Mouse (Mus musculus): ENCODE data around the gene Arid2.

Arid2 gene

DNA sequence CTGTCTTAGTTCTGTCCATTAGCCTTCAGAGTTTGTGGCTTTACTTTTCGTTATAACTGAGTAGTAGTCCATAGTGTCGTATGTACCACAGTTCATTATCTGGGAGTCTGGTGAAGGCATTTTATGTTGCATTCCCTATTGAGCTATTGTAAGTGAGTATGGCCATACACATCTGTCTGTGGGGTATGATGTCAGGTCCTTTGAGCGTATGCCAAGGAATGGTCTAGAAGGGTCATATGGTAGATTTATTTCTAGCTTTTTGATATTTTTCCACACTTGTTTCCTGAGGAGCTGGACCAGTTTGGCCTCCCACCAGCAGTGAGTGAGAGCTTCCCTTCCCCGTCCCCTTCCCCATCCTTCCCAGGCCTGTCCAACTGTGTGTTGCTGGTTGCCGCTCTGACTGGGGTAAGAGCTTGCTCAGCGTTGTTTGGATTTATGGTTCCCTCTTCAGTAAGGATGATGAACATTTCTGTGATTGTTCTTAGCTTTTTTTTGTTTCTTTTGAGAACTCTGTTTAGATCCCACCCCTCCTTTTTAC is 58.1 kb downstream of the Arid2 start:
- peak; percentile 19 for DNase-seq

DNA sequence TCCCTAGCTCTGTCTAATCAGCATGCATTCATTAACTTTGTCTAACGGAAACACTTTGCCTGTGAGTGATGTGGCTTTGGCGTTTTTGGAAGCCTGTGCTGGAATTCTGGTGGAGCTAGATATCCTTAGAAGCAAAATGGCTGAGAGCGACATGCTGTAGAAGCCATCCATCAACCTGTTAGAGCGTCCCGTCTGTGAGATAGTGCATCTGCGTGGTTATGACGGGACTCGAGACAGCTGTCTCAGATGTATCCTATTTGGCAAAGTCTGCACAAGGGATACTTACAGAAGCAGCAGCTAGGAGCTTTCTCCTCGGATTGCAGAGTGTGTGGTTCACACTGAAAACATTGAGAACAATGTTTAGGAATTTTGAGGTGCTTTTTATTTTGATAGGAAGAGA is 64.1 kb downstream of the Arid2 start:
- no peak for DNase-seq

DNA sequence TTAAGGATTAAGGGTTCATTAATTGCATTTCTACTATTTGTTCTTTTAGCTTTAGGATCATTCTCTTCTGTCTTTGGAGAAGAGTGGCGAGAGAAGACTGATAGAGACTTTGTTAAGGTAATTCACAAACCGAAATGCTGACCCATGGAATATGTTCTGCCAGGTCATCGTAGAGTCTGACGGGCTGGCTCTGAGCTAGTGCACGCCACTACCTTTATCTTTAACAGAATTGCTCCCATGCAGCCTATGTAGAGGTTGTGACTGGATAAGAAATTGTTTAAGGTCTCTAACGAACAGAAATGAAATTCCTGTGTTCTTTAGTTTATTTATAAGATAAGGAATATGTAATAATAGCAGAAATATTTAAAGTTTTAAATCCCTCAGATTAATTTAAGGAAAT is 71.6 kb downstream of the Arid2 start:
- DNase-seq: no peak

DNA sequence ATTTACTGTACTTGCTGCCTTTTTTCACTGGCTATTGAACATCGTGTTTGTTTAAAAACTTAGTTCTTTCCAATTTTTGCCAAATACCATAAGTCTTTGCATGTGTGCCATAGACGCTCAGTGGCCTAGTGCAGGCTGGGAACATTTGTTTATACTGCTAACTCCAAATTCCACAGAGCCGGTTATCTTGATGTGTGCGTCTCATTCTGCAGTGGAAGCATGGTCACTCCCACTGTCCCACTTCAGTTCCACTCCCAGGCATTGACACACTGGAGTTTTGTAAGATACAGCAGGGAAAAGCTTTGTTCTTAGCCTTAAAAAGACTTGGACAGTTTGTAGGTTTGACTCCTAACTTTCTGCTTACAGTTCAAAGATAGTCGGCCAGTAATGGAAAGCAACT is 73.3 kb downstream of the Arid2 start:
- no peak for DNase-seq

DNA sequence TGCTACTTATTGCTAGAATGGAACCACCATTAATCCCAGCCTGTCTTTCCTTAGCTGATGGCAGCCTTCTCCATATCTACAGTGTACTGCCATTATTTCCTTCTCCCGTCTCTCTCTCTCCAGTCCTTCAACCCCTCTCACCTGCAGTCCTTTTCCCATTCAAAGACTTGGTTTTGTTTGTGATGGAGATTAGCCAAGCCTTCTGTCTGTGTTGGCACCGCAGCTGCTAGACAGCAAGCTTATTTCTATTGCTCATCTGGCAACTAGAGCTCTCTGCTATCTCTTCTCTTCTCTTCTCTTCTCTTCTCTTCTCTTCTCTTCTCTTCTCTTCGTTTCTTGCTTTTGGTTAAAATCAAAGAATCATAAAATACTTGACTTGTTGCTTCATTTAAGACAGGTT is 78.0 kb downstream of the Arid2 start:
- no peak for DNase-seq

DNA sequence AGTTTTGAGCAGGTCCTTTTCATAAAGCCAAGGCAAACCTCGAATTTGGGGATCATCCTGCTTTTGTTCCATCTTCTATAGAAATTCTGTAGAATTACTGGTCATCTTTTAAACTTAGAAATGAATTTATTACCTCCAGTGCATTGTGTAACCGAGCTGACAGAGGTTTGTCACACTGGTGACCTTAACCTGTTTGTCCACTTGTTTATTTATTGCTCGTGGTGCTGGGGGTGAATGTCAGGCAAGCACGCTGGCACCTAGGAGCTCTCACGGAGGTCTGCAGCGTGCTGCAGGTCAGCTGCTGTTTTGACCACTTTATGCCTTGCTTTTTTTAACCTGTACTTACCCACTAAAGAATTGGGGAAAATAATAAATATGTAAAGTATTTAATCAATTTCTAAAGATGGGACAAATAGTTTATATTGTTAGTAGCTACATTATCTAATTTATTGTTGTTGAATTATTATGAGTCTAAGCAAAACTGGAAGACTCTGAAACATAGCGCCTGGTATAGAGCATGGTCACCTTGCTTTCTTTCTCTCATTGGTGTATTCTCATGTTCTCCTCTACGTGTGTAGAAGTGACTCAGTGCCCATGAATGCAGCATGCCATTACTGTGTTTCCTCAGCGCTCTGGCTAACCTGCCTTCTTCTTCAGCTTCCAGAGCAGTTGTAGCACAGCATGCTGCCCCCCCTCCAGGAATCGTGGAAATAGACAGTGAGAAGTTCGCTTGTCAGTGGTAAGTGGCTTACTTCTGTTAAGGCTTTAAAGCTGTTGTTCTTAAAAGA is 79.1 kb downstream of the Arid2 start:
- no peak for DNase-seq

DNA sequence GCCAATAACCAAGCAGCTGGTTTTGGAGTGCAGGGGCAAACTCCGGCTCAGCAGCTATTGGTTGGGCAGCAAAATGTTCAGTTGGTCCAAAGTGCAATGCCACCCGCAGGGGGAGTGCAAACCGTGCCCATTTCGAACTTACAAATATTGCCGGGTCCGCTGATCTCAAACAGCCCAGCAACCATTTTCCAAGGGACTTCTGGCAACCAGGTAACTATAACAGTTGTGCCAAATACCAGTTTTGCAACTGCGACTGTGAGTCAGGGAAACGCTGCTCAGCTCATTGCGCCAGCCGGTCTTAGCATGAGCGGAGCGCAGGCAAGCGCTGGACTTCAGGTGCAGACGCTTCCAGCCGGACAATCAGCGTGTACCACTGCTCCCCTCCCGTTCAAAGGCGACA is 84.0 kb downstream of the Arid2 start:
- DNase-seq: no peak

DNA sequence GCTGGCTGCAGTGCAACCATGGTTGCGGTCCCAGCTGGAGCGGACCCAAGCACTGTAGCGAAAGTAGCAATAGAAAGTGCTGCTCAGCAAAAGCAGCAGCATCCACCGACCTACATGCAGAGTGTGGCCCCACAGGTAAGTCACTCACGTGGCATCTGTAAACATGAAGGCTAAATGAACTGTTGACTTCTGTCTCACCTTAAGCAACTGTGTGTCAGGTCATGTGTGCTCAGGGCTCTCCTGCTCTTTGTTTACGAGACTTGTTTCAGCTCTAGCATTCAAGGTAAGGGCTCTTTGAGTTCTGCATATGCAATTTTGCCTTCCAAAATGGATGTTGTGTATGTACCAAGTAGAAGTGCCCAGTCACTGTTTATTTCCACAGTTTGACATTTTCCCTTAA is 85.3 kb downstream of the Arid2 start:
- no peak for DNase-seq

DNA sequence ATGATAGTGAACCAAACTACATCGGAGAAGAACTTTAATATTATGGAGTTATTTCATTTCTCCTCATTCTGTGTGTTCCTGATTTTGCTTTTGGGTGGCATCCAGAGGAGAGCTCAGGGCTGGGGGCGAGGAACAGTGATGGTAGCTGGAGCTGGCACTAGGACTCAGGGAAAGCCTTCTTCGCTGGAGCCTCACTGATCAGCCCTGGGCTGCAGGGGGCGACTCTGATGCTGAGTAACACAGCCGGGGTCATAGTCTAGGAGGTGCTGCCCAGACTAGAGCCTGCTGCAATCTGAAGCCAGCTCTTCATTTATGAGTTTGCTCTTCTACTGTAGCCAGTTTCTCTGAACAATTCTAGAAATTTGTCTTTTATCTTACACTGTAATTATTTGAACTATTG is 85.8 kb downstream of the Arid2 start:
- DNase-seq: no peak

DNA sequence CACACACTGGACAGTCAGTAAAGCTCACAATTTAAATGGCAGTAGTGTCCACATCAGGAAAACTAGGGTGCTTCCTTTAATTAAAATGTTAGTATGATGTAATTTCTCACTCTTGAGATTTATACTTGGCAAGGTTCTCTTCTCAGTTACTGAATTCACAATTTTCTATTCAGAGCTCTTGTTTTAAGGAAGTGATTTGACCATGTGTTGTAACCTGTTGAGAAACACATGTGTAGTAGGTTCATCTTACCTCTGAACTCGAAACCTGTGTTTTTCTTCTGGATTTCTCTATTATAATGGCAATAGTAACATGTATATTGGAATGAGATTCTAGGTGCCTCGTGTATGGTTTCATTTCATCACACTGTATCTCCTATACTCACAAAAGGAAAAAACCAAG is 88.9 kb downstream of the Arid2 start:
- DNase-seq: no peak

DNA sequence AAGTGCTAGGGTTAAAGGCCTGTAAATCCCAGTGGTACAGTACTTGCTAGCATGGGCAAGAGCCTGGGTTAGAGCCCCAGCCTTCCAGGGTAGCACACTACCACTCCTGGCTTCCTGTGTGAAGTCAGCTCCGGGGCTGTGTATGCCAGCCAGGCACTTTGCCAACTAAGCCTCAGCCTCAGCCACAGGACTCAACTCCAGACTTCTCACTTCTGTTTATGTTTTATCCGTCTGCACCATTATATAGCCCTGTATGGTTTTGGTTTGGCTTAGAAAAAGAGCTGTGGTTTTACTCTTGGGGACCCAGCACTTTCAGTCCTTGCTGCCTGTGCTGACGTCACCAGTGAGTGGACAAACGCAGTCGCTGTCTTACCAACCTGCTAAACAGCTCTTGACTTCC is 89.9 kb downstream of the Arid2 start:
- peak; percentile 42 for DNase-seq

DNA sequence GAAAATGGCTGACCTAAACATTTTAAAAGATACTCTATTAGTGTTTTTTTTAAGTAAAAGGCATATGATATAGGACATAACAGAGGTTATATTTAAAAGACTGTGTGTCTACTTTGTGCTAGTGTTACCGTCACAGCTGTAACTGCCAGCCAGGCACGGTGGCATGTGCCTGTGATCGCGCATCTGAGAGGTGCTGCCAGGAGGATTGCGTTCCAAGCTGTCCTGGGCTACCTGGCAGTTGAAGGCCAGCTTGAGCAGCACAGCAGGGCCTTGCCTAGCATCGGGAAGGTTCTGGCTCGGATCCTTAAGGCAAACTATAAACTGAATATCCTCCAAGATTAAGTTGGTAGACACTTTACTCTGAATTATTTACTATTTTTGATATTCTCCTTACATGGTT is 90.4 kb downstream of the Arid2 start:
- peak; percentile 70 for DNase-seq

DNA sequence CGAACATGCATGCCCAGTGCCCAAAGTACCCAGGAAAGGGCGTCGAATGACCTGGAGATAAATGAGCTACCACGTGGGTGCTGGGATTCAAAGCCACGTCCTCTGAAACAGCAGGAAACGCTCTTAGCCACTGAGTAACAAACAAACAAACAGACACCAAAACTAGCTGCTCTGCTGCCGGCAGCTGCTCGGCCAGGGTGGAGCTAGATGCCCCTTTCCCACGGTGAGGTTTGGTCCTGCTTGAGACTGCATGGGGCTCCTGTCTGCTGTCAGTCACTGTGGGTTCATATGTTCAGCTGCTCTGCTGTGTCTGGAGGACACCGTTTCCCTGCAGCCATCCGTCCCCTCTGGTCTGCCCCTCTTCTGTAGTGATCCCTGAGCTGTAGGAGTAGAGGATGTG is 94.9 kb downstream of the Arid2 start:
- no peak for DNase-seq

DNA sequence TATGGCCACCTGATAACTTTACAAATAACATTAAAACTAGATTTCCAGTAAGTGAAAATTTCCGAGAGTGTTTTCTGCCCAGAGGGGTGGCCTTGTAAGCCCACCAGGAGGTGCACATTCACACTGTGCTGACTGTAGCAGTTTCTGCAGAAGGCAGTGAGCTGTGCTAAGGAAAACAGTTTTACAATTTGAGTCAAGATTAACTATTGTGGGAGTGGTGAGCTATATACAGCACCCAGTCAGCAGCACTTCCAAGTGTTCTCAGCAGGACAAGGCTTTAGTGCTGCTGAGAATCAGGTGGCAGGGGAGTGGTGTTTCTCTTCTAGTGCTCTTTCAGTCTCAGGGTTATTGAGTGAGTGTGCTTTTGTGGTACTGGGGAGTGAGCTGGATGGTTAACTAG is 101.2 kb downstream of the Arid2 start:
- DNase-seq: no peak

DNA sequence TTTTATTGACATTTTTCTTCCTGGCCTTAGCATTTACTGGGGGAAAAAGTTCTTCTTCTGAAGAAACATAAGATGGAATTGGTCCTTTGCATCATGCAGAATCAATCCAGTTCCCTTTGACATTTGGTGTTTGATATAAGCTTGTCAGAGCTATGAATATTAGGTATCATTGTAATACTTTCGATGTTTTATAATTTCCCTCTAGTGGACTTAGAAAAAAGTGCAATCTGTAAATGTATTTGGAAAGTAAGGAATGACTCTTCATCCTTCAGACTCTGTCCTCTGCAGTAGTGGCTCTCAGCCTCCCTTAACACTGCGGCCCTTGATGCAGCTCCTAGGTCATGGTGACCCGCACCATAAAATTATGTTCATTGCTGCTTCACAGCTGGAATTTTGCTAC is 105.6 kb downstream of the Arid2 start:
- no peak for DNase-seq

DNA sequence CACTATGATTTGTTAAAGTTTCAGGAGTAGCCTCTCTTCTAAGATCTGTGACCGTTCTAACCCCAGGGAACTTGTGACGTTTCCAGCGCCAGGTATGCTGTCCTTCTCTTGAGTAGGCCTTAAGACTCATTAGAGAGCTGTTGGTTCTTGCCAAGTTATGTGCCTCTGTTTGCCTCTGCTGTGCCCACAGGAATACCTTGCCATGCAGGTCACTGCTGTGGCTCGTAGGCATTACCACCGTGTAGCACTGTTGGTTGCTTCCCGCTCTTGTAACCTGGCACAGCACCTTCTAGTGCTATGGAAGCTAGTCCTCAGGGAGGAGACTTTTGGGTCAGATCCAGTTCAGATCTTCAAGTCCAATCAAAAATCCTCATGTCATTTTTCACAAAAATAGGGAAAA is 107.8 kb downstream of the Arid2 start:
- DNase-seq: no peak

DNA sequence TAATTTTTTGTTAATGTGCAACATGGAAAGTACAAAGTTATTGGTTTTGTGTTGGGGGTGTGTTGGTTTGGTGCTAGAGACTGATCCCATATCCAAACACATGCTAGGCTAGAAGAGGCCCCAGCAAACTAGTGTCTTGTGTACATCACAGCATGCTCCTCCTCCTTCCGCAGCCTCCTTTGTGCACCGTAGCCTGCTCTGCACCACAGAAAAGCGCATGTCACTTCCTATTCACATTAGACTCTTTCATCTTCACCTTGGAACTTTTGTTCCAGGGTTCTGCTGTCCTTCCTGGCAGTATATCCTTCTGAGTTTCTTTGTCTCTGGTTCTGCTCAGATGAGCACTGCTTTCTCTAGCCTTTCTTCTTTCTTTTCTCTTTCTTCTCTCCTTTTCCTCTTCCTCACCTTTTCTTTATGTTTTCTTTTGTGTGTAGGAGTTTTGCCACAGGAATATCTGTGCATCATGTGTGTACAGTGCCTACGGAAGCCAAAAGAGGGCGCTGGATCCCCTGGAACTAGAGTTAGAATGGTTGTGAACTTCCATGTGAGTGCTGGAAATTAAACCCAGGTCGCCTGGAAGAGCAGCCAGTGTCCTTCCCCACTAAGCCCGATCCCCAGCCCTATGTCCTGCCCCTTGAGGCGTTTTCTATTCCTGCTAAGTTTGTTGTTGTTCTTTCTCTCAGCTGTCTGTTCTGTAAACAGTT is 109.5 kb downstream of the Arid2 start:
- no peak for DNase-seq

DNA sequence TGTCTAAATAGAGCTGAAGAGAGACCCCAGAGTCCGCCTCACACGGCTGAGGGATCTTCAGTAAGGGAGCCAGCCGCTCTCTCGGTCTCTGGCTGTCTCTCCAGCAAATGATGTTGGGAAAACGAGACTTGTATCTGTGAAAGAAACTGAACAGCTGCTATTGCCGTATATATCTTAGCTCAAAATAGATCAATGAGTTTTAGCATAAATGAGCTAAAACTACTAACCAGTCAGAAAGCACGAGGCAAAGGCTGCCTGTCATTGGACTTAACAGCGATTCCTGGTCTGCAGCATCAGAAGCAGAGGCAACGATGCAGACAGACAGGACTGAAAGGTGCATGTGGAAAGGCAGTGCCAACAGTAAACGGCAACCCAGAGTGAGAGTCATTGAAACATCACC is 111.0 kb downstream of the Arid2 start:
- DNase-seq: no peak

DNA sequence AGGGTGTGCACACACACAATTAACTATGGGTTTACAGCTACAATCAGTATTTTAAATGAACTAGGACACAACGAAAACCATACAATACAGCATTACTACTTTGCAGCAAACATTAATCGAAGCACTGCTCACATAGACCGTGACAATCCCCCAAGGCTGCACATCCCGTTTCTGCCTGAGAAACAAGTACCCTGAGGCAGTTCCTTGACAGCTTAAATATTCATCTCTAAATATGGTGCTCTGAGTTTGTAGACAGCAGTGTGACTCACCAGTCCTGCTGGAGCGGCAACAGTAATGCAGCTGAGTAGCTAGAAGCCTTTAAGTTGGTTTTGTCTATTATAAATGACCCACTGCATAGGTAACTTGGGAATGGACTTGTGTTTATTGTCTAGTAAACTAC is 118.2 kb downstream of the Arid2 start:
- DNase-seq: no peak

DNA sequence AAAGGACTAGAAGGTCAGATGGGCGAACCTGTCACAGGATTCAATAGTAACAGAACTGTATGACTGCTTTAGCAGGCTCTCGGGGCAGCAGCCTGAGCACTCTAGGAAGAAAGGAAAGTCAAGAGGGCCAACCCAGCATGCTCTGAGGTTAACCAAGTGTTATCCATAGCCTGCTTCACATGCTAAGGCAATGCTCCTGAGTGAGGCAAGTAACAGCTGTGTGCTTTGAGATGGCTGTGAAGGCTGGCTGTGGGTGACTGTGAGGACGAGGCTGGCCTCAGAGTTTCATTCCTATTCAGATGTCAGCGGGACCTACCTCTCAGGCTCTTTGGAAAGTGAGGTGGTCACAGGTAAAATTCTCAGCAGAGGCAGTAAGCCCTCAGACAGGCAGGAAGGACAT is 118.9 kb downstream of the Arid2 start:
- DNase-seq: no peak

DNA sequence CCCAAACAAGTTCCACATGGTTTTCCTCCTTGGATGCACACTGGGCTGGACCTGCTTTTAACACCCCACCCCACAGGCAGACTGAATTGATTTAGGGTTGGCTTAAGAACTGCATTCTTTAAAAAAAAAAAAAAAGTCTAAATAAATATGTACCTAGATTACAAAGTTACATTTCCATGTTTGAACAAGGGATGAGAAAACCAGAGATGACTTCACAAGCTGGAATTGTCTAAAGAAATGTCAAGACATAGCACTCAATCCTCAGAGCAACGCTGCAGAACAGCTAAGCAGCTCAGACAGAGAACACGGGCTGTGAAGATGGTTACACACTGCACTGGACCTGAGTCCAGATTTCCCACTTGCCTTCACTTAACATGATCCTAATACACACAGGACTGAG is 119.8 kb downstream of the Arid2 start:
- DNase-seq: no peak

DNA sequence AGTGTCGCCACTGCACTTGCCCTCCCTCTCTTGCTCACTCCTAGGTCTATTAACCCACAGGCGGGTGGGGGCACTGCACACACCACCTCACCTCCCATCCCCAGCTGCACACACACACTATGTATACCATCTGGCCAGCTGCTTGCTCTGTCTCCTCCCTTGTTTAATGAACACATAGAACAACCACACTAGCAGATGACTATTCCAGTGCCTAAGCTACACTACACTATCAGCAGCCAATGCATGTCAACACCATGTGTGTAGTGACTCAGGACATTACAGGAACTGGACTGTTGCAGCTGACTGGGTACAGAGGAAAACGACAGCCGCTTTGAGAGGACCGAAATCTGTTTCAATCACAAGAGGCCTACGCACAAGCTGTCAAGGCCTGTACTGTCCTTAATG is 121.4 kb downstream of the Arid2 start:
- DNase-seq: no peak

DNA sequence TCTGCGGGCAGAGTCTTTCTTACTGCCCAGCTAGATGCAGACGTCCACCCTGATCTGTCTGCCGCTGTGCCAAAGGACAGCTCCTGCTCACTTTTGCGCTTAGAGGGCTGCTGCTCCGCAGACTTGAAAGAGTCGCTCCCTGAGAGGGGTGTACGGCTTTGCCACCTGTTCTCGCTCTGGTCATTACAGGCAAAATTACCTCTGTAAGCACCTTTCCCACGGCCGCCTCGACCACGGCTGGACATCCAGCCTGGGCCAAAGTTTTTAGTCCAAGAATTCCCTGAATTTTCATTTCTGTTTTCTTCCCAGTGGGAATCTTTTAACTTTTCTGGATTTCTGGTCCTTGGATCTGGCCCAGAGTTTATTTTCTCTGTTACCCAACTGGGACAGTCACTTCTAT is 130.8 kb downstream of the Arid2 start:
- no peak for DNase-seq

DNA sequence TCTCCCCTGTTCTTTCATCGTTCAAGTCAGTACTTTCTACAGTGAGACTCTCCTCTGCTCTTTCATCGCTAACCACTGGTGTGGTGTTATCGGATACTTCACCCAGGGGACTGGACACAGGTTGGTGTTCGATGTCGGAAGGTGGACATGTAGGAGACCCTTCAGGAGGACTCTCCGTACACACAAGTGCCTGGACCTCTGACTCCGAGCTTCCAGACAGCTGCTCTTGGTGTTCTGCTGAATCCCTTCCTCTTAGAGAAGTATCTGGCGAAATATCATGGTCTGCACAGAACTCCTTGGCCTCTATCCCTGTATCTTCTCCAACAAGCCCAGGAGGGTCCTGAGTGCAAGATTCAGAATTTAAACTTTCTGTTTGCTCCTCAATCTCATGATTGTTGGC is 132.6 kb downstream of the Arid2 start:
- no peak for DNase-seq

DNA sequence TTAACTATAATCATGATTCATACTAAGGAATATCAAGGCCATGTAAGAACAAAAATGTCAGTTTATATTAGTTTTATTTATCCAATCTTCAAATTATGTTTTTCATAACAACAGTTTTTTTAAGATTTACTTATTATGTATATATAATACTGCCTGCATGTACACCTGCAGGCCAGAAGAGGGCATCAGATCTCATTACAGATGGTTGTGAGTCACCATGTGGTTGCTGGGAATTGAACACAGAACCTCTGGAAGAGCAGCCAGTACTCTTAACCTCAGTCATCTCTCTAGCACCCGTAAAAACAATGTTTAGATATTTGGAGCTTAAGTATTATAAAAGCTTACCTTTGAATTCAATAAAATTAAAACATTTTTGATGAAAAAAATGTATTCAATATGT is 146.9 kb downstream of the Arid2 start:
- no peak for DNase-seq

All from cerebellum, adult 11-12 months (tissue).